In genomic region chr6:131388040-131389021, GRCm38 (mm10) we compare ENCODE assay signal across 8 mouse cellular contexts. TPM values are rescaled to one million over a fixed set of nuclear protein-coding genes. Genes with fewer than 3 reads are reported as not detected.
DNase-seq lines count a peak whose midpoint lies in the region; ATAC-seq and TF ChIP-seq lines count a peak whose summit lies in the region.

Gene Ybx3 (minus strand): TSS chr6:131388476.

- 3% methylated on average over 106 of the region's 107 CpGs for WGBS in heart, embryonic 10.5 days
- under 1% methylated on average over 53 of the region's 107 CpGs for WGBS in kidney, embryonic 15.5 days
- WGBS in limb, embryonic 15.5 days = under 1% methylated on average over 71 of the region's 107 CpGs
- under 1% methylated on average over 73 of the region's 107 CpGs for WGBS in midbrain, postnatal 0 days

- peak within 1 kb of the TSS; percentile 85 for H3K4me2 ChIP-seq in kidney, embryonic 15.5 days
- peak within 1 kb of the TSS; percentile 67 for H3K4me2 ChIP-seq in limb, embryonic 15.5 days
- H3K4me2 ChIP-seq in midbrain, postnatal 0 days (ENCODE audit: low read depth, low read length, poor library complexity, severe bottlenecking) = peak within 1 kb of the TSS; percentile 59

- TF ChIP-seq CTCF in bone marrow macrophage, adult 2 months (IDR thresholded peaks at IDR 0.05; ENCODE audit: low read depth, low read length) = no peak
- no peak for TF ChIP-seq CTCF in embryonic fibroblast, embryonic 13.5 days (IDR thresholded peaks at IDR 0.05; ENCODE audit: borderline replicate concordance, insufficient read depth, low read length)
- TF ChIP-seq CTCF in midbrain, postnatal 0 days (IDR thresholded peaks at IDR 0.05) = no peak

- peak within 1 kb of the TSS; percentile 74 for H3K27ac ChIP-seq in bone marrow macrophage, adult 2 months (ENCODE audit: insufficient read depth, low read depth, low read length)
- peak within 1 kb of the TSS; percentile 63 for H3K27ac ChIP-seq in embryonic fibroblast, embryonic 13.5 days (ENCODE audit: insufficient read depth, low read length)
- H3K27ac ChIP-seq in heart, embryonic 10.5 days = peak within 1 kb of the TSS; percentile 96
- peak within 1 kb of the TSS; percentile 90 for H3K27ac ChIP-seq in kidney, embryonic 15.5 days
- peak within 1 kb of the TSS; percentile 93 for H3K27ac ChIP-seq in limb, embryonic 15.5 days
- peak within 1 kb of the TSS; percentile 79 for H3K27ac ChIP-seq in midbrain, postnatal 0 days (ENCODE audit: low read depth, low read length)

- no peaks in the 10 kb centered on the region for H3K27me3 ChIP-seq in heart, embryonic 10.5 days (ENCODE audit: insufficient read depth, poor library complexity, severe bottlenecking)
- H3K27me3 ChIP-seq in kidney, embryonic 15.5 days = no peaks in the 10 kb centered on the region
- H3K27me3 ChIP-seq in limb, embryonic 15.5 days = no peaks in the 10 kb centered on the region
- no peaks in the 10 kb centered on the region for H3K27me3 ChIP-seq in midbrain, postnatal 0 days (ENCODE audit: insufficient read depth, low read length)

- TF ChIP-seq POLR2A in bone marrow macrophage, adult 2 months (IDR thresholded peaks at IDR 0.05; ENCODE audit: borderline replicate concordance, low read depth, low read length) = no peak
- peak; percentile 57 for TF ChIP-seq POLR2A in embryonic fibroblast, embryonic 13.5 days (IDR thresholded peaks at IDR 0.05; ENCODE audit: low read depth, low read length)

- H3K9ac ChIP-seq in kidney, embryonic 15.5 days = peak within 1 kb of the TSS; percentile 97
- H3K9ac ChIP-seq in limb, embryonic 15.5 days = peak within 1 kb of the TSS; percentile 96
- peak within 1 kb of the TSS; percentile 91 for H3K9ac ChIP-seq in midbrain, postnatal 0 days (replicated peaks; ENCODE audit: low read length, poor library complexity, severe bottlenecking)

- H3K36me3 ChIP-seq in heart, embryonic 10.5 days = no peaks in the 10 kb centered on the region
- H3K36me3 ChIP-seq in kidney, embryonic 15.5 days = no peaks in the 10 kb centered on the region
- H3K36me3 ChIP-seq in limb, embryonic 15.5 days = no peaks in the 10 kb centered on the region
- no peaks in the 10 kb centered on the region for H3K36me3 ChIP-seq in midbrain, postnatal 0 days (ENCODE audit: insufficient read depth, low read length)

- H3K9me3 ChIP-seq in heart, embryonic 10.5 days = no peaks in the 10 kb centered on the region
- no peaks in the 10 kb centered on the region for H3K9me3 ChIP-seq in kidney, embryonic 15.5 days (replicated peaks)
- H3K9me3 ChIP-seq in limb, embryonic 15.5 days = no peaks in the 10 kb centered on the region
- no peaks in the 10 kb centered on the region for H3K9me3 ChIP-seq in midbrain, postnatal 0 days (ENCODE audit: low read length)

- H3K4me1 ChIP-seq in bone marrow macrophage, adult 2 months (ENCODE audit: control insufficient read depth, insufficient read depth, low read length) = peaks cover 29% of the 10 kb centered on the region
- H3K4me1 ChIP-seq in embryonic fibroblast, embryonic 13.5 days (ENCODE audit: control insufficient read depth, insufficient read depth, low read length) = no peaks in the 10 kb centered on the region; the same call in 1 of the 2 replicates
- peaks cover 26% of the 10 kb centered on the region for H3K4me1 ChIP-seq in heart, embryonic 10.5 days
- peaks cover 39% of the 10 kb centered on the region for H3K4me1 ChIP-seq in kidney, embryonic 15.5 days
- peaks cover 28% of the 10 kb centered on the region for H3K4me1 ChIP-seq in limb, embryonic 15.5 days
- H3K4me1 ChIP-seq in midbrain, postnatal 0 days (ENCODE audit: insufficient read depth, low read length) = peaks cover 9% of the 10 kb centered on the region

- peak within 1 kb of the TSS; percentile 94 for H3K4me3 ChIP-seq in bone marrow macrophage, adult 2 months (ENCODE audit: insufficient read depth, low read length)
- H3K4me3 ChIP-seq in embryonic fibroblast, embryonic 13.5 days (ENCODE audit: insufficient read depth, low read length) = peak within 1 kb of the TSS; percentile 93
- H3K4me3 ChIP-seq in heart, embryonic 10.5 days = peak within 1 kb of the TSS; percentile 85
- peak within 1 kb of the TSS; percentile 88 for H3K4me3 ChIP-seq in kidney, embryonic 15.5 days (replicated peaks)
- H3K4me3 ChIP-seq in limb, embryonic 15.5 days = peak within 1 kb of the TSS; percentile 80
- H3K4me3 ChIP-seq in midbrain, postnatal 0 days (ENCODE audit: low read depth, low read length) = peak within 1 kb of the TSS; percentile 90

- DNase-seq in B cell, adult 2 months = peak; percentile 76 to 77
- DNase-seq in heart, embryonic 10.5 days (ENCODE audit: low spot score) = peak; percentile 92
- DNase-seq in midbrain, postnatal 0 days (ENCODE audit: low spot score) = peak; percentile 89
- peak; percentile 66 to 71 for DNase-seq in spleen, postnatal 14 days (ENCODE audit: low spot score in 2 of 2)

- ATAC-seq in kidney, embryonic 15.5 days (replicated peaks; ENCODE audit: low FRiP score) = peak; percentile 94
- ATAC-seq in limb, embryonic 15.5 days (ENCODE audit: insufficient number of reproducible peaks, low FRiP score, low TSS enrichment, low read depth) = peak; percentile 85
- peak; percentile 92 for ATAC-seq in midbrain, postnatal 0 days (ENCODE audit: low FRiP score)

RNA-seq across cellular contexts. Expression of gene Ybx3, which starts in this region (rescaled TPM):
- 46.1 and 59.4 TPM in 2 replicates for polyA plus RNA-seq in bone marrow macrophage, adult 2 months (2012; ENCODE audit: insufficient read depth, insufficient read length, missing spikeins)
- polyA plus RNA-seq in embryonic fibroblast, embryonic 13.5 days (2011; ENCODE audit: insufficient read length, low read depth, missing spikeins) = 262 and 295 TPM in 2 replicates
- 37.6 and 48.9 TPM in 2 replicates for polyA plus RNA-seq in heart, embryonic 10.5 days (2016; fragmentation: Nextera tagmentation; extraction: Ambion mirVana)
- 50.3 and 62.9 TPM in 2 replicates for polyA plus RNA-seq in kidney, embryonic 15.5 days (2015; fragmentation: Nextera tagmentation; extraction: Ambion mirVana)
- polyA plus RNA-seq in limb, embryonic 15.5 days (2015; fragmentation: Nextera tagmentation; extraction: Ambion mirVana) = 83.7 and 89.1 TPM in 2 replicates
- 104 and 111 TPM in 2 replicates for total RNA-seq in midbrain, postnatal 0 days (2014; rRNA removed)
- 28.1 and 33.6 TPM in 2 replicates for polyA plus RNA-seq in midbrain, postnatal 0 days (2015; fragmentation: Nextera tagmentation; extraction: Ambion mirVana)

Comparison
In these comparisons a context has a peak if more than half of its experiments do, and no peak if none do; other contexts are left out.
1. Peak in every context shown above with its lines: DNase-seq, ATAC-seq, H3K4me3 ChIP-seq and H3K27ac ChIP-seq.